Mouse (Mus musculus): ENCODE data around the gene Prcp.
"Not testable (repeated sequence)": the region's sequence is repeated elsewhere in the genome, so short reads cannot be mapped to it uniquely, and the experiment has no call there.

GRCm38 (mm10) chr7:92978720-92979119, 104.5 kb downstream of the Prcp start:
- TF ChIP-seq CTCF, EP300 (IDR thresholded peaks at IDR 0.05): not testable (repeated sequence)

All from lung, postnatal 0 days (tissue).